Mouse (Mus musculus) G1E (cell line): ENCODE data around the gene Ceacam20.

Experiments
- CTCF ChIP-seq: IDR thresholded peaks from 2 replicates; pipeline ENCODE4 v1.5.1; 2012; ENCODE audit warnings: low read depth, low read length, inconsistent platforms, mixed read lengths
- GATA1 ChIP-seq: IDR thresholded peaks from 2 replicates; pipeline ENCODE4 v1.6.1; 2012; ENCODE audit warnings: borderline replicate concordance, low read length, inconsistent platforms, mixed read lengths
- GATA2 ChIP-seq: IDR thresholded peaks from 2 replicates; pipeline ENCODE4 v1.6.1; 2012; ENCODE audit warnings: low read depth, low read length, inconsistent platforms, borderline replicate concordance
- POLR2AphosphoS5 ChIP-seq: IDR thresholded peaks from 2 replicates; pipeline ENCODE4 v1.6.1; 2012; ENCODE audit warnings: low read depth, low read length, inconsistent platforms; ENCODE audit not compliant: insufficient replicate concordance
- TAL1 ChIP-seq: conservative IDR thresholded peaks from 2 replicates; pipeline ENCODE4 v1.6.1; 2012; ENCODE audit warnings: low read depth, low read length, inconsistent platforms, mixed read lengths

DNA sequence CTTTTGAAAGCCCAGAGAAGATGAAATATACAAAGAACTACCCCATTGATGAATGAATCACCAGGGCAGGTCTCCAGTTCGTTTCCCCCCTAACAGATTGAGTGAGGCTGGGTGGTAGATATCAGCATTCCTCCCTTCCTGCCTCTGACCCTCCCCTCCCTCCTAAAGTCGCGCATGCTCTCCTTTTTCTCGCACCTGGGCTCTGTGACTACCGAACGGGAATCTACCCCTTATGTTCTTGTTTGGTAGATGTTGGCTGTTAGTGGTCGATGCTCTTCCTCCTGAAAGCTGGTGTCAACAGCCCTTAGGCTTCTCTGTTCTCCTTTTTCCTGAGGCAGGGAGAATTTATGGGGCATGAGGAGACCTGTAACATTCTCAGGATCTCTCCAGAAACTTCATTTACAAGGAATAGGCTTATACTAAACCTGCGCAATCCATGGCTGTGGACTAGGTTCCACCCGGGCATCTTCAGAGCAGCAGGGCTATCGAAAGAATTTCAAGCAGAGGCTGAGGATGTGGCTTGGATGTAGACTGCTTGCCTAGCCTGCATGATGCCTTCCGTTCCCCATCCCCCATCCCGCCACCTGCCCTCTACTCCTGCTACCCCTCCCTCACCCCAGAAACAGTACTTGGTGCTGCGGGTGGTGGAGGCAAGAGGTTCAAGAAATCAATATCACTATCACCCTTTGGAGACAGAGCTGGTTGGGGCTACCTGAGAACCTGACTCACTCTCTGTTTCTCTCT, 32.9 kb upstream of the Ceacam20 start:
- no peak for TF ChIP-seq CTCF
- TF ChIP-seq POLR2AphosphoS5, result no peak
- TF ChIP-seq GATA1, result no peak
- no peak for TF ChIP-seq TAL1
- no peak for TF ChIP-seq GATA2
